Mouse (Mus musculus) heart, embryonic 15.5 days (tissue): ENCODE data around the gene Rrp7a. TPM values are rescaled to one million over a fixed set of nuclear protein-coding genes. Genes with fewer than 3 reads are reported as not detected.
"Not testable (repeated sequence)": the region's sequence is repeated elsewhere in the genome, so short reads cannot be mapped to it uniquely, and the experiment has no call there.

ENCODE experiments used
- ATAC-seq: fragments of 200-750 bp; cut with Nextera tagmentation; replicated peaks from 2 replicates; pipeline ENCODE4 v1.8.0; 2017; ENCODE audit warnings: low read depth, moderate TSS enrichment; ENCODE audit not compliant: insufficient number of reproducible peaks, insufficient read depth, low FRiP score
- H3K27ac ChIP-seq: fragments of 300-500 bp; sonication (generic); 2 replicates; pipeline ENCODE4 v1.5.1; 2015; ENCODE audit warnings: mild to moderate bottlenecking, inconsistent platforms
- H3K27me3 ChIP-seq: fragments of 300-500 bp; sonication (generic); 2 replicates; pipeline ENCODE4 v1.6.1; 2015; ENCODE audit warnings: inconsistent platforms
- H3K36me3 ChIP-seq: fragments of 300-500 bp; sonication (generic); 2 replicates; pipeline ENCODE4 v1.6.1; 2015; ENCODE audit warnings: mild to moderate bottlenecking, inconsistent platforms
- H3K4me1 ChIP-seq: fragments of 300-500 bp; sonication (generic); replicated peaks from 2 replicates; pipeline ENCODE4 v1.6.1; 2015; ENCODE audit warnings: inconsistent platforms
- H3K4me2 ChIP-seq: fragments of 300-500 bp; sonication (generic); 2 replicates; pipeline ENCODE4 v1.6.1; 2015; ENCODE audit warnings: inconsistent platforms, mild to moderate bottlenecking, moderate library complexity
- H3K4me3 ChIP-seq: fragments of 300-500 bp; sonication (generic); 2 replicates; pipeline ENCODE4 v1.5.1; 2015; ENCODE audit warnings: mild to moderate bottlenecking, inconsistent platforms
- H3K9ac ChIP-seq: fragments of 300-500 bp; sonication (generic); 2 replicates; pipeline ENCODE4 v1.6.1; 2015; ENCODE audit warnings: mild to moderate bottlenecking, inconsistent platforms
- H3K9me3 ChIP-seq: fragments of 300-500 bp; sonication (generic); replicated peaks from 2 replicates; pipeline ENCODE4 v1.6.1; 2016; ENCODE audit warnings: inconsistent platforms
- WGBS: fragments of 180-500 bp; shearing (Covaris S2); methylation state at CpG from one replicate; pipeline ENCODE4 v1.1.7; 2015; ENCODE audit warnings: mixed read lengths; 5-methylcytosine and 5-hydroxymethylcytosine counted together
- polyA plus RNA-seq: library from polyadenylated mRNA; unstranded; fragments of >200 nt; fragmentation: Nextera tagmentation; extraction: Ambion mirVana; gene quantifications from 2 replicates; pipeline ENCODE4 v1.2.1, GENCODE M21; 2015

The Rrp7a gene
- polyA plus RNA-seq, 1 experiment from 2014 or later, result 35.0 TPM

GRCm38 (mm10) chr15:83129530-83130231, 7.1 kb upstream of the Rrp7a start:
- no peaks in the 10 kb centered on the region for H3K9me3 ChIP-seq
- no peak for ATAC-seq
- 91% methylated on average over 7 of the region's 7 CpGs for WGBS
- no peak overlapping the region for H3K9ac ChIP-seq
- H3K4me3 ChIP-seq, result no peak overlapping the region
- no peaks in the 10 kb centered on the region for H3K4me1 ChIP-seq
- no peak overlapping the region for H3K27ac ChIP-seq
- peaks cover 95% of the 10 kb centered on the region for H3K36me3 ChIP-seq
- H3K27me3 ChIP-seq, result no peaks in the 10 kb centered on the region
- no peak overlapping the region for H3K4me2 ChIP-seq

- H3K4me2 ChIP-seq, H3K27ac ChIP-seq, H3K27me3 ChIP-seq, H3K4me3 ChIP-seq, H3K9me3 ChIP-seq, H3K9ac ChIP-seq, H3K4me1 ChIP-seq, ATAC-seq: not testable (repeated sequence)
- peaks cover 68% of the 10 kb centered on the region for H3K36me3 ChIP-seq
- 78% methylated on average over 3 of the region's 3 CpGs for WGBS
These were observed 4.4 kb upstream of the Rrp7a start for GRCm38 (mm10) chr15:83127037-83127436.

DNA sequence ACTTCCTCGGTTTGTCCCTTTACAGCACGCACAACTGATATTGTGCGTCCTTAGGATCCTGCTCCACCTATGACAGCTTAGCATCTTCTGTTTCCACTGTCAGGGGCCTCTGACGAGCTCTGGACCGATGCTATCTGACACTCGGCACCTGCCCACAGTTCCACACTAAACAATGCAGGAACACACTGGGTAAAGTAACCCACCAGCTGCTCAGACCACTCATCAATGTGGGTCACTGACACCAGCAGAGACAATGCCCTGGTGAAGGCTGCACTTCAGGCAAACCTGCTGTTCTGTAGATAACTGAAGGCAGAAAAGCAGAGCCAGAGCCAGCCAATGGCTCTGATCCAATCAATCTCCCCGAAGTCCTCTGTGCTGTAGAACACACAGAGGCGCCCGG, 4.0 kb upstream of the Rrp7a start:
- H3K27me3 ChIP-seq, result no peaks in the 10 kb centered on the region
- H3K4me3 ChIP-seq, result no peak overlapping the region
- peaks cover 64% of the 10 kb centered on the region for H3K36me3 ChIP-seq
- H3K9ac ChIP-seq, result no peak overlapping the region
- H3K9me3 ChIP-seq, result no peaks in the 10 kb centered on the region
- no peak overlapping the region for H3K4me2 ChIP-seq
- ATAC-seq, result no peak
- 86% methylated on average over 9 of the region's 9 CpGs for WGBS
- no peak overlapping the region for H3K27ac ChIP-seq
- H3K4me1 ChIP-seq, result peaks cover 6% of the 10 kb centered on the region

- Histone ChIP-seq H3K9me3 (no peaks in the 10 kb centered on the region), H3K27ac (no peak overlapping the region), H3K9ac (no peak overlapping the region), H3K4me3 (no peak overlapping the region), H3K4me2 (no peak overlapping the region), H3K36me3 (peaks cover 44% of the 10 kb centered on the region), H3K4me1 (peaks cover 9% of the 10 kb centered on the region), H3K27me3 (no peaks in the 10 kb centered on the region)
- 58% methylated on average over 5 of the region's 5 CpGs for WGBS
- ATAC-seq, result no peak
These were observed 2.0 kb upstream of the Rrp7a start for GRCm38 (mm10) chr15:83124625-83125024.

DNA sequence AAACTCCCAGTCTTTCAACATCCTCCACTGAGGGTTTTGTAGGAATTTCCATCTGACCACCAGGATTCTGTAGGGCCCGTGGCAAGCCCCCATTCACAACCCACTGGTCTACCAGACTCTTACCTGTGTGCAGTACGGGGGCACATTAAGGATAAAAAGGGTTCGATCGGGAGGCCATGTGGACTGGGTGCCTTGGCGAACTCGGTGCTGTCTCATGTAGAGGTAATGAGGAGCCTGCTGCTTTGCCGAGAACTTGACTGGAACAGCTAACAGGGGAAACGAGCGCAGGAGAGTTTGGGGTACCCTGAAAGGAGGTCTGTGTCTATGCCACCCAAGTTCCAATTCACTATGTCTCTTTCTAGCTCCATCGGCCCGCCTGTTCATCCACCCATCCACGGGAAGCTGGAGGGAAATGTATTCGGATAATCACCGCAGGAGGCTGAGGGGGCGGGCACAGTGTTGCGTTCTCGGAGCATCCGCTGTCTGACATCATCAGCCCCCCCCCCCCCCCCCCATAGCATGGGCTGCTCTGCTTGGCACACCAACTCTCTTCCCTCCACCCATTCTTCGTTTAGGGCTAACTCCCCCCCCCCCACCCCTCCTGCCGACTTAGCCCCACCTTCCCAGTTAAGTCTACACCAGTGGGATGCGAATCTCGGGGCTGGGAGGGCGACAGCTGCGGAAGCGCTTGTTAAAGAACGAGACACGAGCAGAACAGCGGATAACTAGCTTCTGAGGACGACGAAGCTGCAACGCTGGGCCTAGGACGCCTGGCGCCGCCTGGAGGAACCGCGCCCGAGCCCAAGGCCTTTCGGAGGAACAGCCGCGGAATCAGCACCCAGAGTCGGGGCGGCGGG, 664 bp downstream of the Rrp7a start:
- no peaks in the 10 kb centered on the region for H3K27me3 ChIP-seq
- H3K4me3 ChIP-seq, result peak overlapping the region; percentile 98
- H3K4me1 ChIP-seq, result peaks cover 12% of the 10 kb centered on the region
- peak; percentile 37 for ATAC-seq
- H3K9me3 ChIP-seq, result no peaks in the 10 kb centered on the region
- peak overlapping the region; percentile 84 for H3K9ac ChIP-seq
- H3K36me3 ChIP-seq, result peaks cover 41% of the 10 kb centered on the region
- WGBS, result 4% methylated on average over 42 of the region's 43 CpGs
- H3K4me2 ChIP-seq, result peak overlapping the region; percentile 82
- peak overlapping the region; percentile 79 for H3K27ac ChIP-seq

- Histone ChIP-seq H3K9me3 (no peaks in the 10 kb centered on the region), H3K4me1 (peaks cover 18% of the 10 kb centered on the region), H3K27me3 (no peaks in the 10 kb centered on the region), H3K27ac (no peak overlapping the region), H3K4me2 (no peak overlapping the region), H3K36me3 (peaks cover 38% of the 10 kb centered on the region), H3K9ac (no peak overlapping the region), H3K4me3 (no peak overlapping the region)
- 42% methylated on average over 7 of the region's 7 CpGs for WGBS
- ATAC-seq, result no peak
These were observed 4.2 kb downstream of the Rrp7a start for GRCm38 (mm10) chr15:83118360-83118759.

GRCm38 (mm10) chr15:83115071-83115470, 7.5 kb downstream of the Rrp7a start:
- H3K27me3 ChIP-seq, result no peaks in the 10 kb centered on the region
- H3K9ac ChIP-seq, result no peak overlapping the region
- 71% methylated on average over 6 of the region's 6 CpGs for WGBS
- H3K4me1 ChIP-seq, result peaks cover 20% of the 10 kb centered on the region
- H3K4me3 ChIP-seq, result no peak overlapping the region
- no peaks in the 10 kb centered on the region for H3K9me3 ChIP-seq
- peaks cover 39% of the 10 kb centered on the region for H3K36me3 ChIP-seq
- H3K27ac ChIP-seq, result no peak overlapping the region
- ATAC-seq, result no peak
- no peak overlapping the region for H3K4me2 ChIP-seq

- H3K4me1 ChIP-seq, result peaks cover 20% of the 10 kb centered on the region
- H3K4me2 ChIP-seq, result no peak overlapping the region
- no peak for ATAC-seq
- no peak overlapping the region for H3K4me3 ChIP-seq
- no peak overlapping the region for H3K9ac ChIP-seq
- 86% methylated on average over 9 of the region's 9 CpGs for WGBS
- no peaks in the 10 kb centered on the region for H3K9me3 ChIP-seq
- H3K27ac ChIP-seq, result no peak overlapping the region
- H3K27me3 ChIP-seq, result no peaks in the 10 kb centered on the region
- peaks cover 37% of the 10 kb centered on the region for H3K36me3 ChIP-seq
These were observed 8.5 kb downstream of the Rrp7a start for GRCm38 (mm10) chr15:83114106-83114505.

DNA sequence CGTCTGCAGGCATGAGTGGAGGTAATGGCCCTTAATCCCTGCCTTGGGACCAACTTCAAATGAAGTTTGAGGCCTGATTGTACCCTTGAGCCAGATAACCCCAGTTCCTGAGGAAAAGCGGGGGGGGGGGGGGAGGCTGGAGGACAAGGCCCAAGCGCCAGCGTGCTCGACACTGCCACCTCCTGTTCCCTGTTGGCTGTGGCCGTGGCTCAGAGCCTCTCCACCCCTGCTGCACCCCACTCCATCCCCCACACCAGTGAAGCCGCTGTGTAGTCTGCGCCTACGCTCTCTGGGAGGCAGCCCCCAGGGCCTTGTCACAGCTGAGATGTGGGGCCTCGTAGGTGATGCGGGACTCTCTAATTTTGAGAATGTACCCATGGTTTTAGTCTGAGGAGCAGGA, 9.7 kb downstream of the Rrp7a start:
- Histone ChIP-seq H3K9me3 (no peaks in the 10 kb centered on the region), H3K36me3 (peaks cover 29% of the 10 kb centered on the region), H3K27me3 (no peaks in the 10 kb centered on the region), H3K4me2 (no peak overlapping the region), H3K4me3 (no peak overlapping the region), H3K27ac (no peak overlapping the region), H3K9ac (no peak overlapping the region), H3K4me1 (peaks cover 18% of the 10 kb centered on the region)
- peak; percentile 73 for ATAC-seq
- 9% methylated on average over 10 of the region's 11 CpGs for whole genome bisulfite sequencing

GRCm38 (mm10) chr15:83111874-83112273, 10.7 kb downstream of the Rrp7a start:
- H3K27ac ChIP-seq, result no peak overlapping the region
- no peak overlapping the region for H3K4me3 ChIP-seq
- H3K4me2 ChIP-seq, result no peak overlapping the region
- H3K27me3 ChIP-seq, result no peaks in the 10 kb centered on the region
- H3K9ac ChIP-seq, result no peak overlapping the region
- H3K4me1 ChIP-seq, result peaks cover 18% of the 10 kb centered on the region
- peaks cover 18% of the 10 kb centered on the region; the same call in 1 of the 2 replicates for H3K36me3 ChIP-seq
- 73% methylated on average over 7 of the region's 7 CpGs for WGBS
- no peaks in the 10 kb centered on the region for H3K9me3 ChIP-seq
- ATAC-seq, result no peak

DNA sequence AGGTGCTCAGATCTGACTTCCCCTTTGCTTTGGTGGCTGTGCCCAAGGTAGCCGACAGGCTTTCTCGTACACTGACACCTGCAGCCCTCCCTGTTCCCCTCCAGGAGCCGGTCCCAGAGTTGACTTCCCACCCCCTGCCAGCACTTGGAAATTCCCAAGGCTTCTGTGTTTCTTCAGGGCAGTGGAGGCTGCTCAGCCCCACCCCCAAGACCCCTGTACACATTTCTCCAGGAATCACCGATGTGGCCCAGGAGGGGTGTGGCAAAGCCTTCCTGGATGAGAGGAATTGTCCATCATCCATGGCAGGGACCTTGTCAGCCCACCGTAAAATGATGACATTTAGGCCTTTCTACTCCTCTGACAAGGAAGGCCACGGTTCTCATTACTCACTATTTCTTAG, 11.3 kb downstream of the Rrp7a start:
- H3K36me3 ChIP-seq, result peaks cover 13% of the 10 kb centered on the region; the same call in 1 of the 2 replicates
- ATAC-seq, result no peak
- peaks cover 18% of the 10 kb centered on the region for H3K4me1 ChIP-seq
- H3K4me2 ChIP-seq, result no peak overlapping the region
- H3K9ac ChIP-seq, result no peak overlapping the region
- no peaks in the 10 kb centered on the region for H3K9me3 ChIP-seq
- no peak overlapping the region for H3K27ac ChIP-seq
- no peaks in the 10 kb centered on the region for H3K27me3 ChIP-seq
- 56% methylated on average over 6 of the region's 6 CpGs for whole genome bisulfite sequencing
- no peak overlapping the region for H3K4me3 ChIP-seq
